Mouse (Mus musculus) lung, adult 2 months (tissue): ENCODE data around the gene Dtd2. TPM values are rescaled to one million over a fixed set of nuclear protein-coding genes. Genes with fewer than 3 reads are reported as not detected.

Experiments
- DNase-seq: peaks from one replicate; pipeline ENCODE4 v3.0.0; 2022
- H3K4me1 ChIP-seq: fragments of 200-500 bp; 2 replicates; pipeline ENCODE4 v1.6.1; 2011; ENCODE audit warnings: low read length; ENCODE audit not compliant: control insufficient read depth, insufficient read depth
- H3K4me3 ChIP-seq: fragments of 200-500 bp; replicated peaks from 2 replicates; pipeline ENCODE3; 2011; ENCODE audit warnings: low read depth, mild to moderate bottlenecking, control low read depth, low read length; ENCODE audit errors: extremely low read depth
- CTCF ChIP-seq: fragments of 200-500 bp; IDR thresholded peaks from 2 replicates; pipeline ENCODE4 v1.5.1; 2011; ENCODE audit warnings: mild to moderate bottlenecking, low read length, control low read depth; ENCODE audit not compliant: insufficient read depth
- POLR2A ChIP-seq: fragments of 200-500 bp; IDR thresholded peaks from 2 replicates; pipeline ENCODE4 v1.6.1; 2011; ENCODE audit warnings: low read depth, mild to moderate bottlenecking, control low read depth, low read length, borderline replicate concordance; ENCODE audit errors: extremely low read depth
- WGBS: fragments of 180-500 bp; shearing (Covaris S2); methylation state at CpG from one replicate; pipeline ENCODE4 v1.1.7; 2018; 5-methylcytosine and 5-hydroxymethylcytosine counted together
- polyA plus RNA-seq: library from polyadenylated mRNA; depleted of rRNA; stranded (reverse); fragments of >200 nt; gene quantifications from 2 replicates; pipeline ENCODE4 v1.2.3, GENCODE M21; 2012; rRNA removed

The Dtd2 gene
- polyA plus RNA-seq, 1 experiment = 4.6 TPM

GRCm38 (mm10) chr12:51969876-51970275 is 36.4 kb downstream of the Dtd2 start:
- Histone ChIP-seq H3K4me3 (peak overlapping the region; percentile 51), H3K4me1 (peaks cover 3% of the 10 kb centered on the region)
- WGBS = 16% methylated on average over 7 of the region's 7 CpGs
- no peak for TF ChIP-seq POLR2A
- no peak for DNase-seq

DNA sequence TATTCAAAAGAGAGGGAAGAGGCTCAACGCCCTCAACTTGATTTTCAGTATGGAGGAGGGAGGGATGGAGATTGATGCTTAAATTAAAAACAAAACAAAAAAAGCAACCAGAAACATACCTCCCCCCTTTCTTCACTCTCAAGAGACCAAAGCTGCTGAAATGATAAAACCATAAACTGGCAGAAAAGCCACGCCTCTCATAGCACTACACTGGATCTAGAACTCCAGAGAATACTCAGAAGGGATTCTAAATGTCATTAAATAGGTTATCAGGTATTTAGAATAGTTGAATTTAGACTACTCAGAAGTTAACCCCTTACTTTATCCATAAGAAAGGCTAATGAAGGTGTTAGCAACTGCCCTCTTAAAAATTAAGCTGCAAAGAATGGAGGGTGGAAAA is 37.2 kb downstream of the Dtd2 start:
- no peak for DNase-seq
- 89% methylated on average over 2 of the region's 2 CpGs for WGBS
- TF ChIP-seq POLR2A (no peak), CTCF (no peak)

GRCm38 (mm10) chr12:51967915-51968595 is 38.2 kb downstream of the Dtd2 start:
- no peak for TF ChIP-seq CTCF
- no peak for TF ChIP-seq POLR2A
- Histone ChIP-seq H3K4me3 (no peak overlapping the region), H3K4me1 (peaks cover 3% of the 10 kb centered on the region)
- 71% methylated on average over 9 of the region's 9 CpGs for WGBS
- DNase-seq = no peak

More for the DNA sequence above, 37.2 kb downstream of the Dtd2 start:
- Histone ChIP-seq H3K4me3 (no peak overlapping the region), H3K4me1 (peaks cover 3% of the 10 kb centered on the region)

DNA sequence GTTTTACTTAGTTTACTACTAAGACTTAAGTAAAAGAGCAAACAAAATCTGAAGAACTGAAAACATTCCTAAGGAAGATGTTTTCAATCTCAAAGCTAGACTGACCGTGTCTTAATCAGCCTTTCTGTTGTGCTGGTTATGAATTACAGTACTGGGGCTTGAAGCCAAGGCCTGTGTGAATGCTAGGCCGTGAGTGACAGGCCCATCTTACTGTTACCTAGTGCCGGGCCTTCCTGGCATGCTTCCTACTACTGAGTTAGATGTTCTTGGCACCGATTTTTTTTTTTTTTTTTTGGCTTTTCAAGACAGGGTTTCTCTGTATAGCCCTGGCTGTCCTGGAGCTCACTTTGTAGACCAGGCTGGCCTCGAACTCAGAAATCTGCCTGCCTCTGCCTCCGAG is 48.7 kb downstream of the Dtd2 start:
- 75% methylated on average over 6 of the region's 6 CpGs for WGBS
- DNase-seq = no peak
- no peak overlapping the region for H3K4me3 ChIP-seq
- TF ChIP-seq POLR2A = no peak
- H3K4me1 ChIP-seq = no peaks in the 10 kb centered on the region

DNA sequence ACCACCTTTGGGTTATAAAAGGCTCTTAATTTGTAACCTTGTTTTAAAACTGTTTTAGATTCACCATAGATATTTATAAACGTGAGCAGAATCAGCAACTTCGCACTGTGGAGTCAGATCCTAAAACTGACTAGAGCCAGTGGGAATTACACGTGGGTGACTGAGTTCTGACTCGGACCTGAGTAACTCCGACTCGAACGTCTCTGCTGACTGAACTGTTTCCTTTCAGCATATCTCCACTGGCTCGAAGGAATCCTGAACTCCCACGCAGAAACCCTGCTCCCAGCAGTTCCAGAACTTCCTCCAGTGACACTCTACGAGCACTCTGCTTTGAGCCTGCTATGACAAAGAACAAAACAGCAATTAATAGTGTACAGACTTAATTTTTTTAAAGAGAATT is 54.0 kb downstream of the Dtd2 start:
- no peak for TF ChIP-seq POLR2A
- no peak for TF ChIP-seq CTCF
- DNase-seq = no peak
- Histone ChIP-seq H3K4me3 (no peak overlapping the region), H3K4me1 (no peaks in the 10 kb centered on the region)
- 83% methylated on average over 10 of the region's 10 CpGs for WGBS

DNA sequence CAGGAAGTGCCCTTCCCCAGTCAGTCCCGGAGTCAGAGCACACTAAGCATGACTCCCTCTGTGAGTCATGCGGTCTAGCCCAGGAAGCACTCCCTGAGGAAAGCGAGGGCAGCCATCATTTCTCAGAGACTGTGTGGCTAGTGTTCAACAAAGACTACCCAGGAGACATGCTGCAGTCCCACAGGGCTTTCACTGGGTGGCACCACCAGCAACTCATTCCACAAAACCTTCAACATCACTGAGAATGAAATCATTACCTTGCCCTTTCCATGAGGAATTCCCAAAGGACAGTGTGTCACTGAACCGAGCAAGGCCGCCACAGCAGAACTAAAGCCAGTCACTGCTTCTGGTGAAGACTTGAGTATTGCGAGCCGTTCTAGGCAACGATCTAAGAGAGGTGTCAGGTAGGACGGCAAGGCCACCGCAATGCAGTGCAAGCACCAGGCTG is 58.8 kb downstream of the Dtd2 start:
- TF ChIP-seq CTCF (0 out of 2 replicates have a peak, but pooled peaks have one; percentile 35), POLR2A (no peak)

DNA sequence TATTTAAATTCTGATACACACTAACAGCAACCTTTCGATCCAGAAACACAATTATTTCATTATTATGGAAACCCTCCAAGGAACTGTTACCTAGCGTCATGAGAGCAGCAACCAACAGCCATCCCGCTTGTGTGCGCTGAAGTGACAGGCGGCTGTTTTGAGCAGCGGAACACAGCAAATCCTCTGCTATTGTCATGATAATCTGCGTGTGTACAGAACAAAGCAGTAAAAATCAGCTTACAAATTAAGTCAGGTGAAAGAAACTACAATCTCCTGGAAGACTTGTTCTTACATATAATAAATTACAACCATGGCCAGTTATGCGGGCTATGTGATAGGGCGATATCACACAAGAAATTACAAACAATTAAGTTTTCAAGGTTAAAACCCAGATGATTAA is 61.0 kb downstream of the Dtd2 start:
- no peak for TF ChIP-seq CTCF
- no peak for TF ChIP-seq POLR2A
- no peaks in the 10 kb centered on the region for H3K4me1 ChIP-seq
- H3K4me3 ChIP-seq = no peak overlapping the region
- 97% methylated on average over 9 of the region's 9 CpGs for WGBS
- DNase-seq = no peak

More for the DNA sequence above, 58.8 kb downstream of the Dtd2 start:
- Histone ChIP-seq H3K4me1 (no peaks in the 10 kb centered on the region), H3K4me3 (no peak overlapping the region)
- no peak for DNase-seq
- 75% methylated on average over 10 of the region's 10 CpGs for WGBS

DNA sequence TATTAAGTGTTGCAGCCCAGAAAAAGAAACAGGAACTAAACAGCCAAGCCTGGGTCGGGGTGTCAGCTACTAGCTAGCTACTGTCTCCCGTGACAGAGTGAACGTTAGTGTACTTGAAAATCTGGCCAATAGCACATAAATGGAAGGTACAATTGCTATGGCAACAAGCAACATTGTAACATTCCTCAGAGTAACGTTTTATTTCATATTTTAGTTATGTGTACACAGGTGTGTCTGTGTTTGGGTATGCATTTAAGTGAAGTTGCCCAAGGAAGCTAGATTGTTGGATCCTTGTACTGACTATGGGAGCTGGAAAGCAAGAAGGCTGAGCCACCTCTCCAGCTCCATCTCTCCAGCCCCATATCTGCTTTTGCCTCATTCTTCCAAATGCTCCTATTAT is 66.5 kb downstream of the Dtd2 start:
- Histone ChIP-seq H3K4me3 (no peak overlapping the region), H3K4me1 (no peaks in the 10 kb centered on the region)
- WGBS = 56% methylated on average over 4 of the region's 4 CpGs
- TF ChIP-seq POLR2A = no peak
- no peak for TF ChIP-seq CTCF
- no peak for DNase-seq

Other genes with a start within 250 kb of the Dtd2 start
- 13.7 and 19.9 TPM in 2 replicates for gene Hectd1, start 177.0 kb downstream of the Dtd2 start, polyA plus RNA-seq
- 35.0 and 50.4 TPM in 2 replicates for gene Heatr5a, start 35.2 kb downstream of the Dtd2 start, polyA plus RNA-seq
- 0.40 and 0.62 TPM in 2 replicates for gene Gpr33, start 21.6 kb upstream of the Dtd2 start, polyA plus RNA-seq
- 1.0 and 1.6 TPM in 2 replicates for gene Nubpl, start 91.2 kb upstream of the Dtd2 start, polyA plus RNA-seq